Mouse (Mus musculus) liver, embryonic 11.5 days (tissue): ENCODE data around the gene Gbgt1. TPM values are rescaled to one million over a fixed set of nuclear protein-coding genes. Genes with fewer than 3 reads are reported as not detected.

ENCODE experiments used
- ATAC-seq: fragments of 200-750 bp; cut with Nextera tagmentation; replicated peaks from 2 replicates; pipeline ENCODE4 v1.8.0; 2017; ENCODE audit warnings: moderate number of reproducible peaks, mild to moderate bottlenecking, moderate TSS enrichment, moderate library complexity; ENCODE audit not compliant: low FRiP score
- DNase-seq: peaks from one replicate; pipeline ENCODE4 v3.0.0-alpha.2; 2017; ENCODE audit warnings: low spot score
- H3K27ac ChIP-seq: fragments of 300-500 bp; sonication (generic); 2 replicates; pipeline ENCODE4 v1.5.1; 2014; ENCODE audit warnings: mild to moderate bottlenecking, low read depth, low read length, control low read depth
- H3K27me3 ChIP-seq: fragments of 300-500 bp; sonication (generic); replicated peaks from 2 replicates; pipeline ENCODE4 v1.6.1; 2014; ENCODE audit warnings: low read length, mixed read lengths; ENCODE audit not compliant: control insufficient read depth, insufficient read depth
- H3K36me3 ChIP-seq: fragments of 300-500 bp; sonication (generic); 2 replicates; pipeline ENCODE4 v1.6.1; 2014; ENCODE audit warnings: mild to moderate bottlenecking, low read length, moderate library complexity, mixed read lengths; ENCODE audit not compliant: control insufficient read depth, insufficient read depth
- H3K4me1 ChIP-seq: fragments of 300-500 bp; sonication (generic); replicated peaks from 2 replicates; pipeline ENCODE4 v1.6.1; 2014; ENCODE audit warnings: low read length, mixed read lengths; ENCODE audit not compliant: control insufficient read depth, insufficient read depth
- H3K4me2 ChIP-seq: fragments of 300-500 bp; sonication (generic); 2 replicates; pipeline ENCODE4 v1.6.1; 2014; ENCODE audit warnings: mild to moderate bottlenecking, control low read depth, moderate library complexity
- H3K4me3 ChIP-seq: fragments of 300-500 bp; sonication (generic); 2 replicates; pipeline ENCODE4 v1.5.1; 2014; ENCODE audit warnings: low read depth, low read length, control low read depth
- H3K9ac ChIP-seq: fragments of 300-500 bp; sonication (generic); 2 replicates; pipeline ENCODE4 v1.6.1; 2014; ENCODE audit warnings: low read depth, low read length, control low read depth
- H3K9me3 ChIP-seq: fragments of 300-500 bp; sonication (generic); 2 replicates; pipeline ENCODE4 v1.6.1; 2016; ENCODE audit warnings: low read length, inconsistent platforms, mixed read lengths; ENCODE audit not compliant: control insufficient read depth
- whole genome bisulfite sequencing: fragments of 180-500 bp; shearing (Covaris S2); extraction: QIAGEN DNeasy Blood & Tissue Kit; methylation state at CpG from one replicate; pipeline ENCODE4 v1.1.7; 2014; 5-methylcytosine and 5-hydroxymethylcytosine counted together
- polyA plus RNA-seq: library from polyadenylated mRNA; unstranded; fragments of >200 nt; fragmentation: Nextera tagmentation; extraction: Ambion mirVana; gene quantifications from 2 replicates; pipeline ENCODE4 v1.2.1, GENCODE M21; 2014

Gbgt1 gene
- polyA plus RNA-seq: 0.22 and 0.32 TPM in 2 replicates

DNA sequence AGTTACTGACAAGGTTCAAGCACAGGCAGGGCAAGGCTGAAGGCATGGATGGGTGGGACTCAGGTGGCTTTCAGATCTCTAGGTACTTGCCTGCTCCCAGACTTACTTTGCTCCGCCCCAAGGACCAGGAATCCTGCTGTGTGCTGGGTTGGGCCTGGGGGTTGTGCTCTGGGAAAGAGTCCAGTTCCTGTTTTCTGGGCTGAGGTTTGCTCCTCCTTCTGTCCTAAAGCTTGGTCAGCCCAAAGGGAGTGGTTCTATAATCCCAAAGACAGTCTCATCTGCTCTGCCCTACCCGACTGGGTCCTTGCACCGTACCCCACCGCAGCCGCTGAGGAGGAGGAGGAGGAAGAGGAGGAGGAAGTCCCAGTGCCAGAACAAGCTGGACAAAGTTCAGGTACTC lies at the start of gene Gbgt1:
Gene Gbgt1, plus strand, starts transcription at position 221 of the 400 bp plus-strand sequence.
- Histone ChIP-seq H3K27ac (no peak within 1 kb of the TSS), H3K27me3 (no peaks in the 10 kb centered on the region)

DNA sequence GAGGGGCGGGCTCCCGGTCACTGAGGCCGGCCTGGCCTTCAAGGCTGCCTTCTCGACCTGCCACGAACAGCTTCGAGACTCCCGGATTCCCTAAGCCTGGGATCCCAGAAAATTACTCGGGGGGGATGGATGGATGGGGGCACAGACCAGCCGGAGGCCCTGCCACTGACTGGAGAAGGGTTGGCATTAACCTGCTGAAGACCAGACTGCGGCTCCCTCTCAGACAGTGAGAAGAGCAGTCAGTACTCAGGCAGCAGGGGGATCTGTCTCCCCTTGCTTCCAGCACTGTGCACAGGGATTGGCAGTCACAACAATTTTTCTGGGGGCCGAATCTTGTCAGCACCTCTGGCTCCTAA lies 49.4 kb upstream of the Gbgt1 start:
- Histone ChIP-seq H3K27ac (no peak overlapping the region), H3K27me3 (peaks cover 42% of the 10 kb centered on the region), H3K4me3 (peak overlapping the region; percentile 56), H3K9me3 (no peaks in the 10 kb centered on the region), H3K36me3 (no peaks in the 10 kb centered on the region), H3K4me2 (peak overlapping the region; percentile 75), H3K9ac (peak overlapping the region; percentile 51; the same call in 1 of the 2 replicates), H3K4me1 (no peaks in the 10 kb centered on the region; the same call in 1 of the 2 replicates)
- no peak for DNase-seq
- 14% methylated on average over 11 of the region's 11 CpGs for WGBS
- ATAC-seq: no peak

More for the DNA sequence above, at the start of gene Gbgt1:
- no peak within 1 kb of the TSS for H3K4me2 ChIP-seq
- no peaks in the 10 kb centered on the region for H3K4me1 ChIP-seq
- H3K9ac ChIP-seq: no peak within 1 kb of the TSS
- H3K9me3 ChIP-seq: no peaks in the 10 kb centered on the region
- DNase-seq (no peak), ATAC-seq (no peak)
- no peaks in the 10 kb centered on the region for H3K36me3 ChIP-seq
- no peak within 1 kb of the TSS for H3K4me3 ChIP-seq
- WGBS: 68% methylated on average over 5 of the region's 5 CpGs

DNA sequence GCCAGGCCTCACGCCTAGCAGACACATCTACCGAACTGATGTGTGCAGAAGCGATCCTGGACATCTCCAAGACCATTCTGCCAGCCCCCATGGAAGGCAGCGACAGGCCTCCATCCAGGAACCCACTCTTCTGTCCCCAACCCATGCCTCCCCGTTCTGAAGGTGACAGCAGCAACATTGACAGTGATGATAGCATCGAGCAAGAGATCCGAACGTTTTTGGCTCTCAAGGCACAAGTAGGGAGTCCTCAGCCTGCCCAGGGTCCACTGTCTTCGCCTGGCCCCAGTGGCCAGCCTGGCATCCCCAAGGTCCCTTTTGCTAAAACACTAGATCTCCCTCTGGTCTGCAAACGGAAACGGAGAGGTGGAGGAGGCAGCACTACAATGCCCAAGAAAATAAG lies 45.0 kb upstream of the Gbgt1 start:
- no peaks in the 10 kb centered on the region for H3K36me3 ChIP-seq

DNA sequence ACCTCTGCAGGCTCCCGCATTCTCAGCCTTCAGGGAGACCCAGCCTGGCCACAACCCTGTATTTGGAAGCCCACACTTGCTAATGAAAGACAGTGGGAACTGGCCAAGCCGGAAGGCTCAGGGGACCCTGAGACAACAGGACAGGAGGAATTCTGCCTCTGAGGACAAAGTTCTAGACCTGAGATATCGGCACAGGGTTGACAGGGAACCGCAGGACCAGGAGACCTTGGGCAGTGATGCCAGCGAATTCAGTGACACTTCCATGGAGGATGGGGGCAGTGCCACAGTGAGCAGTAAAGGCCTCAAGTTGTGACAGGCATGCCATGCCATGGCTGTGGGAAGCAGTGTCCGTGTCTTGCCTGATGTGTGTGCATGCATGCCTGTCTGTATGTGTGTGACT lies 43.2 kb upstream of the Gbgt1 start:
- Histone ChIP-seq H3K27me3 (peaks cover 4% of the 10 kb centered on the region), H3K9ac (no peak overlapping the region), H3K27ac (no peak overlapping the region), H3K4me1 (no peaks in the 10 kb centered on the region), H3K4me3 (no peak overlapping the region), H3K36me3 (no peaks in the 10 kb centered on the region), H3K4me2 (no peak overlapping the region), H3K9me3 (no peaks in the 10 kb centered on the region)
- 82% methylated on average over 6 of the region's 6 CpGs for WGBS
- ATAC-seq: no peak
- DNase-seq: no peak

More for the DNA sequence above, 45.0 kb upstream of the Gbgt1 start:
- DNase-seq (no peak), ATAC-seq (no peak)
- Histone ChIP-seq H3K9me3 (no peaks in the 10 kb centered on the region), H3K4me1 (no peaks in the 10 kb centered on the region), H3K27ac (no peak overlapping the region), H3K4me3 (no peak overlapping the region), H3K4me2 (no peak overlapping the region), H3K9ac (no peak overlapping the region), H3K27me3 (peaks cover 21% of the 10 kb centered on the region)
- 83% methylated on average over 11 of the region's 11 CpGs for WGBS

DNA sequence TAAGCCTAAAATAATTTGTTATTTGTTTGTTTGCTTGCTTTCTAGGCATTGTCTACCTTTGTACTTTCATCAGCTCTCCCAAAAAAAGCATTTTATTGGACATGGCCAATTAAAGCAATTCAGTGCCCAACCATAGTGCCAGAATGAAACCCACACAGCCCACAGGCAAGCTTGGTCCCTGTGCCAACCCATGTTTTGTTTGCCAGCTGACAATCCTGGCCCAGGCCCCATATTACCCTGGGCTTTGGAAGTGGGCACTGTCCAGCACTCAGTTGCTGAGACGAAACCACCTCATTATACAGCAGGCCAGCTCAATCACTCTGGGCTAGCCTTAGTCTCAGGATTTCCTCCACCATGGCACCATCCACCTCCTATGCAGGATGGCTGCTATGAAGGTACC lies 40.1 kb upstream of the Gbgt1 start:
- no peak for ATAC-seq
- H3K27me3 ChIP-seq: no peaks in the 10 kb centered on the region

DNA sequence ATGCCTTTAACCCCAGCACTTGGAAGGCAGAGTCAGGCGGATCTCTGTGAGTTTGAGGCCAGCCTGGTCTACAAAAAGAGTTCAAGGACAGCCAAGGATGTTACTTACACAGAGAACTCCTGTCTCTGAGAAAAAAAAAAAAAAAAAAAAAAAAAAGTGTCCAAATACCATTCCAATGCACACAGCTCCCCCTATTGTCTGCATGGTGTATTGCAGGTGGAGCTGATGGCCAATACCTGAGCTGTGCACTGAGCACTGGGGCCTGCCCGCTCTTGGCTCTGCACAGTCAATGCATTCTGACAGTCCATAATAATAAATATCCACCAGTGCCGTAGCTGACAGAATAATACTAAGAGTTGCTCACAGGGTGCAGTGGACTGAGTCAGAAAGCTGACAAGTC lies 32.8 kb upstream of the Gbgt1 start:
- WGBS: 34% methylated on average over 3 of the region's 3 CpGs
- Histone ChIP-seq H3K27me3 (peaks cover 13% of the 10 kb centered on the region), H3K4me3 (no peak overlapping the region), H3K4me1 (peaks cover 11% of the 10 kb centered on the region), H3K27ac (no peak overlapping the region), H3K9ac (no peak overlapping the region), H3K36me3 (peaks cover under 1% of the 10 kb centered on the region; the same call in 1 of the 2 replicates), H3K4me2 (no peak overlapping the region), H3K9me3 (no peaks in the 10 kb centered on the region)
- no peak for DNase-seq
- ATAC-seq: no peak

More for the DNA sequence above, 40.1 kb upstream of the Gbgt1 start:
- WGBS: 74% methylated on average over 1 of the region's 1 CpGs
- Histone ChIP-seq H3K9ac (no peak overlapping the region), H3K4me1 (no peaks in the 10 kb centered on the region), H3K4me3 (no peak overlapping the region), H3K9me3 (no peaks in the 10 kb centered on the region), H3K4me2 (no peak overlapping the region), H3K36me3 (no peaks in the 10 kb centered on the region), H3K27ac (no peak overlapping the region)
- DNase-seq: no peak

DNA sequence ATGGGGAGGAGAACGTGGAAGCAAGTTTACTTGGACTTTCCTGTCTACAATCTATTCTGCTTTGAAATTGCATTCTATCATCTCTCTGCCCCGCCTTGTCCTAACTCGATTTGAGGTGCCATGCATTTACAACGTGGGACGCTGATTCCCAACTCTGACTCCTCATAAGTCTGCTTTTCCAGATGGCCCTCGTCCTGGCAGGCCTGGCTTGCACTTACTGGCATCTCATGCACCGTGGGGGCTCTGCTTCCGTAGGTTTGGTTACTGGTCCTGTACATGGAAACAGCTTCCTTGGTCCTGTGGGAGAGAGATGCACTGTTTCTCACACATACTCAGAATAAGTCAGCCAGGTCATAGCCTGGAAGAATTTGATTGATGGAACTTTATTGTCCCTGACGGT lies 31.8 kb upstream of the Gbgt1 start:
- Histone ChIP-seq H3K9me3 (no peaks in the 10 kb centered on the region), H3K27ac (no peak overlapping the region), H3K4me2 (no peak overlapping the region), H3K9ac (no peak overlapping the region), H3K4me3 (no peak overlapping the region), H3K4me1 (peaks cover 14% of the 10 kb centered on the region), H3K36me3 (peaks cover 10% of the 10 kb centered on the region), H3K27me3 (peaks cover 13% of the 10 kb centered on the region)
- WGBS: 78% methylated on average over 9 of the region's 9 CpGs
- no peak for DNase-seq
- ATAC-seq: no peak

DNA sequence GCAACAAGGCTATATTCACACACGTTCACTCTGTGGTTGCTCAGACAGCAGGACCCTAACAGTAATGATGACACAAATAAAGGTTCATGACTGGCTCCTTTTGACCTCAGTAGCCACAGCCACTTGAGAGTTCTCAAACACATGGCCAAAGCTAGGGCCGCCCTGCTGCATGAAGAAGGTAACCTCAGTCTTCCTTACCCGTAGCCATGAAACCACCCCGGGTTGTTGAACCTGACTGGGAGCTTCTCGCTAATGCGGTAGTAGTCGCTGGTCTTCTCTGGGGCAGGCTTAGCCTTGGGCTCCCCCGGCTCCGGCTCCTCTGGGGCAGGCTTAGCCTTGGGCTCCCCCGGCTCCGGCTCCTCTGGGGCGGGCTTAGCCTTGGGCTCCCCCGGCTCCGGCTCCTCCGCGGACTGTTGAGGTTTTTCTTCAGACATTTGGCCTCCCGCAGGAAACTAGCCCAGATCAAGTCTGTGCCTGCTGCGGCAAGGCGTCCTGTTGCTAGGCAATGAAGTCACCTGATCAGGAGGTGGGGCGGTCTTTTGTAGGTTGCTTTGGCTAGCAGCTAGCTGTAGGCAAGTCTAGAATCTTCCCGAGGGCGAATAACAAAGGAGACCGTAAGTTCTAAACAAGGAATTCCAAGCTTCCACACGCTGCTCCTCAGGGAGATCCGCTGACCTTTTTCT lies 30.7 kb upstream of the Gbgt1 start, which contains the start of gene 1700007K13Rik:
Gene 1700007K13Rik, minus strand, starts transcription at position 497 of the 683 bp plus-strand sequence.
- DNase-seq (peak; percentile 68), ATAC-seq (0 out of 2 replicates have a peak, but pooled peaks have one; percentile 33)
- H3K4me3 ChIP-seq: peak within 1 kb of the TSS; percentile 22

More for the DNA sequence above, 30.7 kb upstream of the Gbgt1 start, which contains the start of gene 1700007K13Rik:
- peaks cover 13% of the 10 kb centered on the region for H3K27me3 ChIP-seq
- peak within 1 kb of the TSS; percentile 61 for H3K4me2 ChIP-seq
- H3K9me3 ChIP-seq: no peaks in the 10 kb centered on the region
- peaks cover 21% of the 10 kb centered on the region for H3K36me3 ChIP-seq
- no peak within 1 kb of the TSS for H3K9ac ChIP-seq
- H3K4me1 ChIP-seq: peaks cover 14% of the 10 kb centered on the region
- no peak within 1 kb of the TSS for H3K27ac ChIP-seq
- 6% methylated on average over 25 of the region's 25 CpGs for WGBS
